Mouse (Mus musculus) adrenal gland, adult 8-10 months (tissue): ENCODE data around the gene Barx2. TPM values are rescaled to one million over a fixed set of nuclear protein-coding genes. Genes with fewer than 3 reads are reported as not detected.

Experiments
- DNase-seq: peaks from one replicate; pipeline ENCODE4 v3.0.0; 2022
- total RNA-seq, 4 experiments: library from RNA; stranded (reverse); gene quantifications; 2 replicates each; pipeline ENCODE4 v1.2.4; 2022

Barx2 gene
- total RNA-seq, 4 experiments from 2014 or later: not detected

DNA sequence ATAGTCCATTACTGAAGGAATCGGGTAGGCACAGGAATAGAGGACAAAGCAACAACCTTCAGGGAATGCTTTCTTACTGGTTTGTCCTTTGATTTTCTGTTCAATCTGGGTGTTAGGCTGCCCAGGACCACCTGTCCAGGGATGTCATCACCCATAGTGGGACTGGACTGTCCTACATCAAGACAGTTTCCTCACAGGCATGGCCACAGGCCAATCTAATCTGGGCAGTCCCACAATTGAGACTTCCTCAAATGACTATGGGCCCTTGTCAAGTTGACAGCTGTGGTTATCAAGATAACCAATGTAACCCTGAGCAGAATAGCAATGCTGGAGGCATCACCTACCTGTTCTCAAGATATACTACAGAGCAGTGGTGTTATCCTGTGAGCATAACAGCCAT, 110.6 kb downstream of the Barx2 start:
- no peak for DNase-seq

Other genes starting within 250 kb of the Barx2 start
- gene Arhgap32, start 202.7 kb upstream of the Barx2 start, total RNA-seq: 10 to 100 TPM; 46.2 to 73.2 (median 62.9) TPM